Mouse (Mus musculus) heart, embryonic 12.5 days (tissue): ENCODE measurements at regions not wholly inside any gene's neighbourhood (a gene's known extent, or its start where the extent isn't known, plus 50 kb on each side); places are given as distances from the start of the nearest gene placed in this dataset.

Experiments used
- ATAC-seq: fragments of 200-750 bp; cut with Nextera tagmentation; 2 replicates; pipeline ENCODE4 v1.8.0; 2017; ENCODE audit warnings: moderate TSS enrichment, moderate library complexity; ENCODE audit not compliant: insufficient number of reproducible peaks, low FRiP score
- H3K27ac ChIP-seq: fragments of 300-500 bp; sonication (generic); 2 replicates; pipeline ENCODE4 v1.5.1; 2016; ENCODE audit warnings: mild to moderate bottlenecking, moderate library complexity; ENCODE audit not compliant: poor library complexity, severe bottlenecking
- H3K27me3 ChIP-seq: fragments of 300-500 bp; sonication (generic); replicated peaks from 2 replicates; pipeline ENCODE4 v1.6.1; 2016; ENCODE audit warnings: mild to moderate bottlenecking, moderate library complexity
- H3K36me3 ChIP-seq: fragments of 300-500 bp; sonication (generic); 2 replicates; pipeline ENCODE4 v1.6.1; 2016; ENCODE audit warnings: mild to moderate bottlenecking, moderate library complexity
- H3K4me1 ChIP-seq: fragments of 300-500 bp; sonication (generic); replicated peaks from 2 replicates; pipeline ENCODE4 v1.6.1; 2016; ENCODE audit warnings: mild to moderate bottlenecking
- H3K4me2 ChIP-seq: fragments of 300-500 bp; sonication (generic); 2 replicates; pipeline ENCODE4 v1.6.1; 2016; ENCODE audit warnings: mild to moderate bottlenecking, moderate library complexity
- H3K4me3 ChIP-seq: fragments of 300-500 bp; sonication (generic); 2 replicates; pipeline ENCODE4 v1.5.1; 2016; ENCODE audit warnings: mild to moderate bottlenecking
- H3K9ac ChIP-seq: fragments of 300-500 bp; sonication (generic); 2 replicates; pipeline ENCODE4 v1.6.1; 2016; ENCODE audit warnings: mild to moderate bottlenecking, moderate library complexity
- H3K9me3 ChIP-seq: fragments of 300-500 bp; sonication (generic); replicated peaks from 2 replicates; pipeline ENCODE4 v1.6.1; 2016; ENCODE audit warnings: mild to moderate bottlenecking, moderate library complexity
- WGBS: fragments of 180-500 bp; shearing (Covaris S2); methylation state at CpG from one replicate; pipeline ENCODE4 v1.1.7; 2016; 5-methylcytosine and 5-hydroxymethylcytosine counted together

- H3K9me3 ChIP-seq, result no peaks in the 10 kb centered on the region
- H3K9ac ChIP-seq, result no peak overlapping the region
- no peak for ATAC-seq
- no peaks in the 10 kb centered on the region for H3K27me3 ChIP-seq
- no peak overlapping the region for H3K4me3 ChIP-seq
- 87% methylated on average over 14 of the region's 14 CpGs for WGBS
- H3K4me2 ChIP-seq, result no peak overlapping the region
- no peaks in the 10 kb centered on the region for H3K4me1 ChIP-seq
- H3K36me3 ChIP-seq, result no peaks in the 10 kb centered on the region
- no peak overlapping the region for H3K27ac ChIP-seq
Observed at GRCm38 (mm10) chr1:19458646-19459441, 250.1 kb downstream of the Tfap2b start.

DNA sequence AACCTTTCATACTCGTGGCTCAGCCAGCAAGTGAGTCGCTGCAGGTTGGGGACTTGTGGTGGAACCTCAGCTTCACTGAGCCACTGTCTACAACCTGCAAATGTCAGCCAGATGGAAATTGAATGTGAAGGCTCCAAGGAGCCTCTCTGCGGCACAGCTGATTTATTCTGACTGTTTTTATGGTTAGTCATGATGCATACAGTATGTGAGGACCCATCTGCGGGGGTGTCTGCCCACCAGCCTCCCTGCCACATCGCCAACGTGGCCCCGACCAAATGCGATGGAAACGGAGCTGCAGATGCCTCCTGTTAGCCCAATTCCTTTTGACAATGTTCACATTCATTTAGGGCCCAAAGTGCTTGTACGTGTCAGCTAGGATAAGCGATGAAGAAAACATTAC lies 251.2 kb downstream of the Tfap2b start:
- Histone ChIP-seq H3K9me3 (no peaks in the 10 kb centered on the region), H3K9ac (no peak overlapping the region), H3K4me2 (no peak overlapping the region), H3K4me1 (no peaks in the 10 kb centered on the region), H3K27ac (no peak overlapping the region), H3K36me3 (no peaks in the 10 kb centered on the region), H3K27me3 (no peaks in the 10 kb centered on the region), H3K4me3 (no peak overlapping the region)
- 80% methylated on average over 11 of the region's 11 CpGs for WGBS
- ATAC-seq, result no peak

DNA sequence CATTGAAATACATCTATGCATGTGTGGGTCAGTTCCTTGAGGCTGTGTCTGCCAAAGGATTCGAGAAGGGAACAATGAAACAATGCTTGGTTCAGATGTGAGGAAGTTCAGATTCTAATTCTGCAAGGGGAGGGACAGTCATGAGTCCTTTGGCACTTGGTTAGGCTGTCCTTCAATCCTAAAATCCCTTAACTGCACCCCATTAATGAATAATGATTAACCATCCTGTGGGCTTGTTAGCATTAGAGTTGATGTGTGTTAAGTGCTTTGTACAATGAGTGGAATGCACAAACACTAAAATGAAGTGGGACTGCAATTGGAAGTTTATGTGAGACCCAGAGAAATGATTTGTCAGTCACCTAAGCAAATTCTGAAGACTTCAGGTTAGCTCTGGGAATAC lies 264.8 kb downstream of the Tfap2b start:
- Histone ChIP-seq H3K27ac (no peak overlapping the region), H3K4me3 (no peak overlapping the region), H3K27me3 (no peaks in the 10 kb centered on the region), H3K9me3 (no peaks in the 10 kb centered on the region), H3K9ac (no peak overlapping the region), H3K36me3 (no peaks in the 10 kb centered on the region), H3K4me2 (no peak overlapping the region), H3K4me1 (no peaks in the 10 kb centered on the region)
- ATAC-seq, result no peak
- 33% methylated on average over 1 of the region's 1 CpGs for WGBS
